Mouse (Mus musculus) liver, embryonic 15.5 days (tissue): ENCODE measurements at regions not wholly inside any gene's neighbourhood (a gene's known extent, or its start where the extent isn't known, plus 50 kb on each side); places are given as distances from the start of the nearest gene placed in this dataset.

Experiments used
- ATAC-seq: fragments of 200-750 bp; cut with Nextera tagmentation; 2 replicates; pipeline ENCODE4 v1.8.0; 2017; ENCODE audit warnings: moderate number of reproducible peaks, mild to moderate bottlenecking, moderate library complexity; ENCODE audit not compliant: insufficient read depth
- H3K27ac ChIP-seq: fragments of 300-500 bp; sonication (generic); replicated peaks from 2 replicates; pipeline ENCODE4 v1.5.1; 2015; ENCODE audit warnings: mild to moderate bottlenecking, inconsistent platforms
- H3K27me3 ChIP-seq: fragments of 300-500 bp; sonication (generic); 2 replicates; pipeline ENCODE4 v1.6.1; 2015; ENCODE audit warnings: mild to moderate bottlenecking, inconsistent platforms
- H3K36me3 ChIP-seq: fragments of 300-500 bp; sonication (generic); replicated peaks from 2 replicates; pipeline ENCODE4 v1.6.1; 2015; ENCODE audit warnings: moderate library complexity, mild to moderate bottlenecking, inconsistent platforms
- H3K4me1 ChIP-seq: fragments of 300-500 bp; sonication (generic); replicated peaks from 2 replicates; pipeline ENCODE4 v1.6.1; 2015; ENCODE audit warnings: inconsistent platforms
- H3K4me2 ChIP-seq: fragments of 300-500 bp; sonication (generic); 2 replicates; pipeline ENCODE4 v1.6.1; 2015; ENCODE audit warnings: moderate library complexity, mild to moderate bottlenecking, inconsistent platforms
- H3K4me3 ChIP-seq: fragments of 300-500 bp; sonication (generic); replicated peaks from 2 replicates; pipeline ENCODE4 v1.5.1; 2015; ENCODE audit warnings: mild to moderate bottlenecking, inconsistent platforms
- H3K9ac ChIP-seq: fragments of 300-500 bp; sonication (generic); 2 replicates; pipeline ENCODE4 v1.6.1; 2015; ENCODE audit warnings: moderate library complexity, mild to moderate bottlenecking, inconsistent platforms
- H3K9me3 ChIP-seq: fragments of 300-500 bp; sonication (generic); replicated peaks from 2 replicates; pipeline ENCODE4 v1.6.1; 2016; ENCODE audit warnings: inconsistent platforms
- WGBS: fragments of 180-500 bp; shearing (Covaris S2); methylation state at CpG from one replicate; pipeline ENCODE4 v1.1.7; 2015; ENCODE audit warnings: mixed read lengths; ENCODE audit not compliant: insufficient replicate concordance; 5-methylcytosine and 5-hydroxymethylcytosine counted together

- Histone ChIP-seq H3K36me3 (no peaks in the 10 kb centered on the region), H3K4me2 (no peak overlapping the region), H3K27ac (no peak overlapping the region), H3K27me3 (no peaks in the 10 kb centered on the region), H3K4me3 (no peak overlapping the region), H3K9me3 (no peaks in the 10 kb centered on the region), H3K9ac (no peak overlapping the region), H3K4me1 (no peaks in the 10 kb centered on the region)
- no peak for ATAC-seq
- 39% methylated on average over 2 of the region's 2 CpGs for WGBS
Observed at GRCm38 (mm10) chr4:71933240-71933986, 175.6 kb upstream of the Gm11232 start.

GRCm38 (mm10) chr4:71932818-71933217 lies 175.1 kb upstream of the Gm11232 start:
- no peaks in the 10 kb centered on the region for H3K27me3 ChIP-seq
- H3K4me3 ChIP-seq, result no peak overlapping the region
- no peak overlapping the region for H3K9ac ChIP-seq
- WGBS, result 46% methylated on average over 1 of the region's 1 CpGs
- H3K36me3 ChIP-seq, result no peaks in the 10 kb centered on the region
- no peaks in the 10 kb centered on the region for H3K9me3 ChIP-seq
- H3K27ac ChIP-seq, result no peak overlapping the region
- H3K4me2 ChIP-seq, result no peak overlapping the region
- H3K4me1 ChIP-seq, result no peaks in the 10 kb centered on the region
- no peak for ATAC-seq

- Histone ChIP-seq H3K4me3 (no peak overlapping the region), H3K27me3 (no peaks in the 10 kb centered on the region), H3K4me2 (no peak overlapping the region), H3K9me3 (no peaks in the 10 kb centered on the region), H3K27ac (no peak overlapping the region), H3K9ac (no peak overlapping the region), H3K36me3 (no peaks in the 10 kb centered on the region), H3K4me1 (no peaks in the 10 kb centered on the region)
- no peak for ATAC-seq
- 47% methylated on average over 1 of the region's 1 CpGs for WGBS
Observed at GRCm38 (mm10) chr4:71911551-71911950, 153.8 kb upstream of the Gm11232 start.

- H3K27me3 ChIP-seq, result no peaks in the 10 kb centered on the region
- 61% methylated on average over 4 of the region's 4 CpGs for WGBS
- H3K9me3 ChIP-seq, result no peaks in the 10 kb centered on the region
- no peak overlapping the region for H3K9ac ChIP-seq
- no peaks in the 10 kb centered on the region for H3K36me3 ChIP-seq
- no peaks in the 10 kb centered on the region for H3K4me1 ChIP-seq
- ATAC-seq, result no peak
- no peak overlapping the region for H3K27ac ChIP-seq
- H3K4me2 ChIP-seq, result no peak overlapping the region
- no peak overlapping the region for H3K4me3 ChIP-seq
Observed at GRCm38 (mm10) chr4:71875651-71876050, 117.9 kb upstream of the Gm11232 start.

- no peaks in the 10 kb centered on the region for H3K36me3 ChIP-seq
- H3K27ac ChIP-seq, result no peak overlapping the region
- no peak overlapping the region for H3K9ac ChIP-seq
- no peak for ATAC-seq
- H3K4me3 ChIP-seq, result no peak overlapping the region
- no peaks in the 10 kb centered on the region for H3K27me3 ChIP-seq
- no peak overlapping the region for H3K4me2 ChIP-seq
- no peaks in the 10 kb centered on the region for H3K9me3 ChIP-seq
- H3K4me1 ChIP-seq, result no peaks in the 10 kb centered on the region
- WGBS, result 46% methylated on average over 1 of the region's 1 CpGs
Observed at GRCm38 (mm10) chr4:71866948-71867347, 109.2 kb upstream of the Gm11232 start.

GRCm38 (mm10) chr4:71841833-71842232 lies 84.1 kb upstream of the Gm11232 start:
- ATAC-seq, result no peak
- Histone ChIP-seq H3K4me2 (no peak overlapping the region), H3K36me3 (no peaks in the 10 kb centered on the region), H3K4me3 (no peak overlapping the region), H3K27me3 (no peaks in the 10 kb centered on the region), H3K9me3 (no peaks in the 10 kb centered on the region), H3K4me1 (no peaks in the 10 kb centered on the region), H3K27ac (no peak overlapping the region), H3K9ac (no peak overlapping the region)
- 61% methylated on average over 3 of the region's 3 CpGs for WGBS

- H3K36me3 ChIP-seq, result no peaks in the 10 kb centered on the region
- WGBS, result 44% methylated on average over 1 of the region's 1 CpGs
- no peak overlapping the region for H3K27ac ChIP-seq
- H3K4me2 ChIP-seq, result no peak overlapping the region
- no peak overlapping the region for H3K4me3 ChIP-seq
- H3K4me1 ChIP-seq, result no peaks in the 10 kb centered on the region
- no peak for ATAC-seq
- no peaks in the 10 kb centered on the region for H3K27me3 ChIP-seq
- H3K9me3 ChIP-seq, result no peaks in the 10 kb centered on the region
- H3K9ac ChIP-seq, result no peak overlapping the region
Observed at GRCm38 (mm10) chr4:71840774-71841146, 83.0 kb upstream of the Gm11232 start.

- no peaks in the 10 kb centered on the region for H3K4me1 ChIP-seq
- H3K27me3 ChIP-seq, result no peaks in the 10 kb centered on the region
- H3K4me3 ChIP-seq, result no peak overlapping the region
- 60% methylated on average over 5 of the region's 5 CpGs for WGBS
- no peak overlapping the region for H3K27ac ChIP-seq
- no peaks in the 10 kb centered on the region for H3K36me3 ChIP-seq
- H3K9ac ChIP-seq, result no peak overlapping the region
- H3K9me3 ChIP-seq, result no peaks in the 10 kb centered on the region
- no peak for ATAC-seq
- no peak overlapping the region for H3K4me2 ChIP-seq
Observed at GRCm38 (mm10) chr4:71839803-71840773, 82.3 kb upstream of the Gm11232 start.

GRCm38 (mm10) chr4:71839134-71839802 lies 81.5 kb upstream of the Gm11232 start:
- no peaks in the 10 kb centered on the region for H3K4me1 ChIP-seq
- WGBS, result 49% methylated on average over 3 of the region's 3 CpGs
- H3K9ac ChIP-seq, result no peak overlapping the region
- H3K9me3 ChIP-seq, result no peaks in the 10 kb centered on the region
- no peaks in the 10 kb centered on the region for H3K27me3 ChIP-seq
- H3K4me2 ChIP-seq, result no peak overlapping the region
- no peaks in the 10 kb centered on the region for H3K36me3 ChIP-seq
- ATAC-seq, result no peak
- H3K4me3 ChIP-seq, result no peak overlapping the region
- no peak overlapping the region for H3K27ac ChIP-seq

GRCm38 (mm10) chr4:71835737-71836136 lies 78.0 kb upstream of the Gm11232 start:
- ATAC-seq, result no peak
- Histone ChIP-seq H3K9me3 (no peaks in the 10 kb centered on the region), H3K9ac (no peak overlapping the region), H3K4me3 (no peak overlapping the region), H3K27me3 (no peaks in the 10 kb centered on the region), H3K4me2 (no peak overlapping the region), H3K36me3 (no peaks in the 10 kb centered on the region), H3K27ac (no peak overlapping the region), H3K4me1 (no peaks in the 10 kb centered on the region)
- 47% methylated on average over 1 of the region's 1 CpGs for WGBS

- Histone ChIP-seq H3K9me3 (no peaks in the 10 kb centered on the region), H3K36me3 (no peaks in the 10 kb centered on the region), H3K27me3 (no peaks in the 10 kb centered on the region), H3K4me1 (no peaks in the 10 kb centered on the region), H3K9ac (no peak overlapping the region), H3K4me3 (no peak overlapping the region), H3K27ac (no peak overlapping the region), H3K4me2 (no peak overlapping the region)
- WGBS, result 66% methylated on average over 4 of the region's 4 CpGs
- ATAC-seq, result no peak
Observed at GRCm38 (mm10) chr4:71811444-71811843, 53.7 kb upstream of the Gm11232 start.
